Mouse (Mus musculus): Measurements from ENCODE around the gene Stpg2. TPM values are rescaled to one million over a fixed set of nuclear protein-coding genes. Genes with fewer than 3 reads are reported as not detected.

The Stpg2 gene
- polyA plus RNA-seq, 1 experiment, result 0.06 TPM

- H3K27ac ChIP-seq (ENCODE audit: insufficient read depth, low read depth, low read length), result no peak overlapping the region
- no peaks in the 10 kb centered on the region for H3K36me3 ChIP-seq (ENCODE audit: control insufficient read depth, insufficient read depth, low read length)
- 67% methylated on average over 3 of the region's 3 CpGs for WGBS
- H3K4me3 ChIP-seq (ENCODE audit: insufficient read depth, low read depth, low read length), result no peak overlapping the region
- no peaks in the 10 kb centered on the region for H3K4me1 ChIP-seq (ENCODE audit: control insufficient read depth, insufficient read depth, low read length)
- DNase-seq, result no peak
- TF ChIP-seq POLR2A (IDR thresholded peaks at IDR 0.05; ENCODE audit: low read depth, low read length) (no peak), CTCF (conservative IDR thresholded peaks at IDR 0.05; ENCODE audit: insufficient read depth, insufficient read length, low read depth, low read length) (no peak)
- H3K27me3 ChIP-seq (replicated peaks; ENCODE audit: control insufficient read depth, insufficient read depth, low read length), result no peaks in the 10 kb centered on the region
Observed at GRCm38 (mm10) chr3:139614641-139615040, 409.1 kb downstream of the Stpg2 start.

- no peak for DNase-seq
- 69% methylated on average over 7 of the region's 7 CpGs for WGBS
- Histone ChIP-seq H3K36me3 (ENCODE audit: control insufficient read depth, insufficient read depth, low read length) (no peaks in the 10 kb centered on the region), H3K27ac (ENCODE audit: insufficient read depth, low read depth, low read length) (no peak overlapping the region), H3K4me3 (ENCODE audit: insufficient read depth, low read depth, low read length) (no peak overlapping the region), H3K4me1 (ENCODE audit: control insufficient read depth, insufficient read depth, low read length) (no peaks in the 10 kb centered on the region), H3K27me3 (replicated peaks; ENCODE audit: control insufficient read depth, insufficient read depth, low read length) (no peaks in the 10 kb centered on the region)
- no peak for TF ChIP-seq CTCF (conservative IDR thresholded peaks at IDR 0.05; ENCODE audit: insufficient read depth, insufficient read length, low read depth, low read length)
- no peak for TF ChIP-seq POLR2A (IDR thresholded peaks at IDR 0.05; ENCODE audit: low read depth, low read length)
Observed at GRCm38 (mm10) chr3:139615791-139616190, 410.3 kb downstream of the Stpg2 start.

- no peaks in the 10 kb centered on the region for H3K4me1 ChIP-seq (ENCODE audit: control insufficient read depth, insufficient read depth, low read length)
- 86% methylated on average over 8 of the region's 8 CpGs for WGBS
- H3K27me3 ChIP-seq (replicated peaks; ENCODE audit: control insufficient read depth, insufficient read depth, low read length), result no peaks in the 10 kb centered on the region
- TF ChIP-seq POLR2A (IDR thresholded peaks at IDR 0.05; ENCODE audit: low read depth, low read length) (no peak), CTCF (conservative IDR thresholded peaks at IDR 0.05; ENCODE audit: insufficient read depth, insufficient read length, low read depth, low read length) (no peak)
- DNase-seq, result no peak
- no peak overlapping the region for H3K4me3 ChIP-seq (ENCODE audit: insufficient read depth, low read depth, low read length)
- H3K36me3 ChIP-seq (ENCODE audit: control insufficient read depth, insufficient read depth, low read length), result no peaks in the 10 kb centered on the region
- H3K27ac ChIP-seq (ENCODE audit: insufficient read depth, low read depth, low read length), result no peak overlapping the region
Observed at GRCm38 (mm10) chr3:139637887-139638286, 432.4 kb downstream of the Stpg2 start.

GRCm38 (mm10) chr3:139651505-139651904 lies 446.0 kb downstream of the Stpg2 start:
- Histone ChIP-seq H3K4me1 (ENCODE audit: control insufficient read depth, insufficient read depth, low read length) (no peaks in the 10 kb centered on the region), H3K27me3 (replicated peaks; ENCODE audit: control insufficient read depth, insufficient read depth, low read length) (no peaks in the 10 kb centered on the region), H3K36me3 (ENCODE audit: control insufficient read depth, insufficient read depth, low read length) (no peaks in the 10 kb centered on the region), H3K4me3 (ENCODE audit: insufficient read depth, low read depth, low read length) (no peak overlapping the region), H3K27ac (ENCODE audit: insufficient read depth, low read depth, low read length) (no peak overlapping the region)
- TF ChIP-seq CTCF (conservative IDR thresholded peaks at IDR 0.05; ENCODE audit: insufficient read depth, insufficient read length, low read depth, low read length), result no peak
- no peak for TF ChIP-seq POLR2A (IDR thresholded peaks at IDR 0.05; ENCODE audit: low read depth, low read length)
- 55% methylated on average over 4 of the region's 4 CpGs for WGBS
- DNase-seq, result no peak

GRCm38 (mm10) chr3:139659416-139659815 lies 453.9 kb downstream of the Stpg2 start:
- H3K36me3 ChIP-seq (ENCODE audit: control insufficient read depth, insufficient read depth, low read length), result no peaks in the 10 kb centered on the region
- no peak overlapping the region for H3K4me3 ChIP-seq (ENCODE audit: insufficient read depth, low read depth, low read length)
- 79% methylated on average over 4 of the region's 4 CpGs for WGBS
- no peaks in the 10 kb centered on the region for H3K4me1 ChIP-seq (ENCODE audit: control insufficient read depth, insufficient read depth, low read length)
- no peaks in the 10 kb centered on the region for H3K27me3 ChIP-seq (replicated peaks; ENCODE audit: control insufficient read depth, insufficient read depth, low read length)
- TF ChIP-seq POLR2A (IDR thresholded peaks at IDR 0.05; ENCODE audit: low read depth, low read length), result no peak
- no peak for TF ChIP-seq CTCF (conservative IDR thresholded peaks at IDR 0.05; ENCODE audit: insufficient read depth, insufficient read length, low read depth, low read length)
- DNase-seq, result no peak
- H3K27ac ChIP-seq (ENCODE audit: insufficient read depth, low read depth, low read length), result no peak overlapping the region

GRCm38 (mm10) chr3:139662241-139662640 lies 456.7 kb downstream of the Stpg2 start:
- no peaks in the 10 kb centered on the region for H3K4me1 ChIP-seq (ENCODE audit: control insufficient read depth, insufficient read depth, low read length)
- no peaks in the 10 kb centered on the region for H3K27me3 ChIP-seq (replicated peaks; ENCODE audit: control insufficient read depth, insufficient read depth, low read length)
- TF ChIP-seq POLR2A (IDR thresholded peaks at IDR 0.05; ENCODE audit: low read depth, low read length), result no peak
- TF ChIP-seq CTCF (conservative IDR thresholded peaks at IDR 0.05; ENCODE audit: insufficient read depth, insufficient read length, low read depth, low read length), result no peak
- no peaks in the 10 kb centered on the region for H3K36me3 ChIP-seq (ENCODE audit: control insufficient read depth, insufficient read depth, low read length)
- no peak for DNase-seq
- no peak overlapping the region for H3K4me3 ChIP-seq (ENCODE audit: insufficient read depth, low read depth, low read length)
- no peak overlapping the region for H3K27ac ChIP-seq (ENCODE audit: insufficient read depth, low read depth, low read length)

- WGBS, result 54% methylated on average over 5 of the region's 5 CpGs
- TF ChIP-seq POLR2A (IDR thresholded peaks at IDR 0.05; ENCODE audit: low read depth, low read length) (no peak), CTCF (conservative IDR thresholded peaks at IDR 0.05; ENCODE audit: insufficient read depth, insufficient read length, low read depth, low read length) (no peak)
- H3K27me3 ChIP-seq (replicated peaks; ENCODE audit: control insufficient read depth, insufficient read depth, low read length), result no peaks in the 10 kb centered on the region
- no peak overlapping the region for H3K27ac ChIP-seq (ENCODE audit: insufficient read depth, low read depth, low read length)
- no peaks in the 10 kb centered on the region for H3K36me3 ChIP-seq (ENCODE audit: control insufficient read depth, insufficient read depth, low read length)
- no peak overlapping the region for H3K4me3 ChIP-seq (ENCODE audit: insufficient read depth, low read depth, low read length)
- no peaks in the 10 kb centered on the region for H3K4me1 ChIP-seq (ENCODE audit: control insufficient read depth, insufficient read depth, low read length)
- DNase-seq, result no peak
Observed at GRCm38 (mm10) chr3:139663712-139664245, 458.3 kb downstream of the Stpg2 start.
